Mouse (Mus musculus) stomach, postnatal 0 days (tissue): ENCODE measurements at regions not wholly inside any gene's neighbourhood (a gene's known extent, or its start where the extent isn't known, plus 50 kb on each side); places are given as distances from the start of the nearest gene placed in this dataset.

Experiments
- CTCF ChIP-seq: IDR thresholded peaks from 2 replicates; pipeline ENCODE4 v1.5.1; 2016; ENCODE audit warnings: antibody characterized with exemption, low read depth, mild to moderate bottlenecking, moderate library complexity
- EP300 ChIP-seq: optimal IDR thresholded peaks from 2 replicates; pipeline ENCODE3; 2016; ENCODE audit warnings: antibody characterized with exemption

- TF ChIP-seq EP300 (no peak), CTCF (no peak)
These were observed 260.2 kb upstream of the Actbl2 start for GRCm38 (mm10) chr13:110994596-110994995.
